Mouse (Mus musculus) CH12.LX (cell line): ENCODE results near the gene Kcne3.

Source experiments
- CTCF ChIP-seq, 2 experiments: IDR thresholded peaks in 1 of 2; conservative IDR thresholded peaks in 1 of 2; 2 replicates each; pipeline ENCODE4 v1.5.1; 2011 to 2012; ENCODE audit warnings: low read depth in 2 of 2, low read length in 2 of 2, improper control_type of control experiment in 1 of 2, inconsistent platforms in 1 of 2, mild to moderate bottlenecking in 1 of 2, moderate library complexity in 1 of 2
- EP300 ChIP-seq: IDR thresholded peaks from 2 replicates; pipeline ENCODE4 v1.6.1; 2011; ENCODE audit warnings: low read length, improper control_type of control experiment
- MAFK ChIP-seq: IDR thresholded peaks from 2 replicates; pipeline ENCODE4 v1.6.1; 2011; ENCODE audit warnings: low read length, improper control_type of control experiment; ENCODE audit not compliant: insufficient replicate concordance
- MAZ ChIP-seq: IDR thresholded peaks from 2 replicates; pipeline ENCODE4 v1.6.1; 2012; ENCODE audit warnings: low read depth, mild to moderate bottlenecking, inconsistent platforms, low read length, improper control_type of control experiment, moderate library complexity
- MXI1 ChIP-seq: IDR thresholded peaks from 2 replicates; pipeline ENCODE4 v1.6.1; 2011; ENCODE audit warnings: mild to moderate bottlenecking, low read depth, low read length, improper control_type of control experiment
- PAX5 ChIP-seq: IDR thresholded peaks from 2 replicates; pipeline ENCODE4 v1.6.1; 2012; ENCODE audit warnings: low read length, inconsistent platforms, mixed read lengths
- POLR2A ChIP-seq: IDR thresholded peaks from 2 replicates; pipeline ENCODE4 v1.6.1; 2011; ENCODE audit warnings: low read depth, mild to moderate bottlenecking, improper control_type of control experiment, low read length
- TBP ChIP-seq: conservative IDR thresholded peaks from 2 replicates; pipeline ENCODE4 v1.6.1; 2011; ENCODE audit warnings: low read depth, low read length, improper control_type of control experiment

- TF ChIP-seq POLR2A (no peak), MAZ (no peak), CTCF (conservative IDR thresholded peaks at IDR 0.05 in 1 of 2, IDR thresholded peaks at IDR 0.05 in 1 of 2; ENCODE audit: low read depth in 2 of 2, low read length in 2 of 2) (no peak), EP300 (no peak), MAFK (no peak), TBP (no peak), PAX5 (no peak), MXI1 (no peak)
Measured at GRCm38 (mm10) chr7:100150086-100150485, 26.2 kb upstream of the Kcne3 start.
